Mouse (Mus musculus) midbrain, embryonic 13.5 days (tissue): ENCODE measurements around the gene Nkx1-2. TPM values are rescaled to one million over a fixed set of nuclear protein-coding genes. Genes with fewer than 3 reads are reported as not detected.
A peak's percentile ranks its signal among the peaks of the same experiment; 100 is the strongest.

Experiments used
- ATAC-seq: fragments of 200-750 bp; cut with Nextera tagmentation; 2 replicates; pipeline ENCODE4 v1.8.0; 2017; ENCODE audit warnings: mild to moderate bottlenecking, moderate TSS enrichment, moderate library complexity
- H3K27ac ChIP-seq: fragments of 300-500 bp; sonication (generic); 2 replicates; pipeline ENCODE4 v1.5.1; 2015; ENCODE audit warnings: inconsistent platforms, mild to moderate bottlenecking, moderate library complexity
- H3K27me3 ChIP-seq: fragments of 300-500 bp; sonication (generic); 2 replicates; pipeline ENCODE4 v1.6.1; 2015; ENCODE audit warnings: mild to moderate bottlenecking, inconsistent platforms
- H3K36me3 ChIP-seq: fragments of 300-500 bp; sonication (generic); 2 replicates; pipeline ENCODE4 v1.6.1; 2015; ENCODE audit warnings: mild to moderate bottlenecking, inconsistent platforms
- H3K4me1 ChIP-seq: fragments of 300-500 bp; sonication (generic); replicated peaks from 2 replicates; pipeline ENCODE4 v1.6.1; 2015; ENCODE audit warnings: inconsistent platforms
- H3K4me2 ChIP-seq: fragments of 300-500 bp; sonication (generic); replicated peaks from 2 replicates; pipeline ENCODE4 v1.6.1; 2015; ENCODE audit warnings: moderate library complexity, mild to moderate bottlenecking, inconsistent platforms
- H3K4me3 ChIP-seq: fragments of 300-500 bp; sonication (generic); replicated peaks from 2 replicates; pipeline ENCODE4 v1.5.1; 2015; ENCODE audit warnings: mild to moderate bottlenecking, inconsistent platforms
- H3K9ac ChIP-seq: fragments of 300-500 bp; sonication (generic); replicated peaks from 2 replicates; pipeline ENCODE4 v1.6.1; 2015; ENCODE audit warnings: mild to moderate bottlenecking, inconsistent platforms
- H3K9me3 ChIP-seq: fragments of 300-500 bp; sonication (generic); 2 replicates; pipeline ENCODE4 v1.6.1; 2016; ENCODE audit warnings: mild to moderate bottlenecking, inconsistent platforms
- WGBS: fragments of 180-500 bp; shearing (Covaris S2); methylation state at CpG from one replicate; pipeline ENCODE4 v1.1.7; 2015; 5-methylcytosine and 5-hydroxymethylcytosine counted together
- polyA plus RNA-seq: library from polyadenylated mRNA; unstranded; fragments of >200 nt; fragmentation: Nextera tagmentation; extraction: Ambion mirVana; gene quantifications from 2 replicates; pipeline ENCODE4 v1.2.1, GENCODE M21; 2015

Nkx1-2 gene
- polyA plus RNA-seq, result 0.82 and 0.97 TPM in 2 replicates

GRCm38 (mm10) chr7:132599071-132599975 lies at the start of gene Nkx1-2:
TSS of gene Nkx1-2 (minus strand) at chr7:132599637.
- H3K4me2 ChIP-seq, result peak within 1 kb of the TSS; percentile 65
- H3K27ac ChIP-seq, result no peak within 1 kb of the TSS
- H3K9me3 ChIP-seq, result no peaks in the 10 kb centered on the region
- under 1% methylated on average over 47 of the region's 52 CpGs for WGBS
- H3K36me3 ChIP-seq, result no peaks in the 10 kb centered on the region
- H3K4me1 ChIP-seq, result peaks cover 49% of the 10 kb centered on the region
- peaks cover 94% of the 10 kb centered on the region for H3K27me3 ChIP-seq
- H3K4me3 ChIP-seq, result peak within 1 kb of the TSS; percentile 45
- H3K9ac ChIP-seq, result no peak within 1 kb of the TSS; the same call in 1 of the 2 replicates
- no peak for ATAC-seq

DNA sequence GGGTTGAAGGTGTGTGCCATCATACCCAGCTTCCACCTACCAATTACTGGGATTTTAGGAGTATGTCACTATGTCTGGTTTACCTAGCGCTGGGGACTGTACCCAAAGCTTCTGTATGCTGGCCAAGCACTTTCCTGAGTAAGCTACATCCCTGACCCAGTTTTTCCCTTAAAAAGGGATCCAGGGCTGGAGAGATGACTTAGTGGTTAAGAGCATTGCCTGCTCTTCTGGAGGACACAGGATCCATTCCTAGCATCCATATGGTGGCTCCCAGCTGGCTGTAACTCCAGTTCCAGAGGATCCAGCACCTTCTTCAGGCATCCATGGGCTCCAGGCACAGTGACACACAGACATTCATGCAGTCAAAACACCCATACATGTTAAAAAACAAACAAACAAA lies 47.1 kb upstream of the Nkx1-2 start:
- Histone ChIP-seq H3K27me3 (no peaks in the 10 kb centered on the region), H3K36me3 (no peaks in the 10 kb centered on the region), H3K9me3 (no peaks in the 10 kb centered on the region), H3K4me2 (no peak overlapping the region), H3K4me1 (no peaks in the 10 kb centered on the region), H3K4me3 (no peak overlapping the region), H3K9ac (no peak overlapping the region), H3K27ac (no peak overlapping the region)
- ATAC-seq, result no peak
- WGBS, result 94% methylated on average over 1 of the region's 1 CpGs

DNA sequence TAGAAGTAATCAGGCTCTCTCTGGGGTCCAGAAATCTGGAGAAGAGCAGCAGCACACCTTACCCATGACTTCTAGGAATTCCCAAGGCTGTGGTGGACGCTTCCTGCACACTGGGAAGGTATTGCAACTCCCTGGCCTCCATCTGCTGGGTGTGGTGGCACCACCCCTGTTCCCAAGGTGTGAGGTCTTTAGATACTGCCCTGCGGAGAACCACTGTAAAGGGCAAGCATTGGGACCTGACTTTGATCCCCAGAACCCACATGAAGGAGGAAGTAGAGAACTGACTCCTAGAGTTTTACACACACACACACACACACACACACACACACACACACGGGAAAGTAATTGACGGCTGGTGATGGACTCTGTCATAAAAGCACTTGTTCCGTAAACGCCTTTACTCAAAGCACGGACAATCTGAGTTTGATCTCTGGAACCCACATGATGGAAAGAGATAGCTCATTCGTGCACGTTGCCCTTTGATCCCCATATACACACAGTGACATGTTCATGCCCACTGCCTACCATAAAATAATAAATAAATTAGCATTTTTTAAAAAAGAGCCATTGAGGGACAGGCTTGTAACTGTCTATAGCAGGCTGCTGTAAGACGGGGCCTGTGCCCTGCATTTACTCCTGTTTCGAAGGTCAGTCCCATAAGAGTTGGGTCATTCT lies 45.3 kb upstream of the Nkx1-2 start:
- Histone ChIP-seq H3K27me3 (no peaks in the 10 kb centered on the region), H3K4me3 (no peak overlapping the region), H3K4me1 (peaks cover 8% of the 10 kb centered on the region; the same call in 1 of the 2 replicates), H3K9ac (no peak overlapping the region), H3K9me3 (no peaks in the 10 kb centered on the region), H3K4me2 (no peak overlapping the region), H3K27ac (no peak overlapping the region), H3K36me3 (no peaks in the 10 kb centered on the region)
- ATAC-seq, result no peak
- WGBS, result 84% methylated on average over 11 of the region's 11 CpGs

DNA sequence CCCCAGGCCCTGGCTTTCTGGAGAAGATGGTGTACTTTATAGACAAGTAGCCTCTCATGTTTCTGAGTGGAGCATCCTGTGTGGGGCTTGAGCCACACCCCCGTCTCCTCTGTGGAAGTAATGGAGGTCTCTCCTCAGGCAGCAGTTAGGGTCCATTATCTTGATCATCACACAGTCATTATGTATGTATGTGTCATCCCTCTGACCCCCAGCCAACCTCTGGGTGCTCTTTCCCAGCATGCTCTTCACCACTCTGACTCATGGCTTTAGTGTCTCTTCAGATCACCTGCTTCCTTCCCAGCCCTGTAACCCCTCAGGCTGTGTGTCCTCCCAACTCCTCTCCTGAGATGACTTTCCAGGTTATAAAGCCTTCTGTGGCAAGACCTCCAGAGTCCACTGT lies 42.2 kb upstream of the Nkx1-2 start:
- H3K27ac ChIP-seq, result no peak overlapping the region
- ATAC-seq, result no peak
- WGBS, result 100% methylated on average over 1 of the region's 1 CpGs
- H3K4me1 ChIP-seq, result peaks cover 18% of the 10 kb centered on the region
- H3K36me3 ChIP-seq, result no peaks in the 10 kb centered on the region
- no peaks in the 10 kb centered on the region; the same call in 1 of the 2 replicates for H3K27me3 ChIP-seq
- H3K4me2 ChIP-seq, result no peak overlapping the region
- no peaks in the 10 kb centered on the region for H3K9me3 ChIP-seq
- no peak overlapping the region for H3K4me3 ChIP-seq
- no peak overlapping the region for H3K9ac ChIP-seq

GRCm38 (mm10) chr7:132640946-132641345 lies 41.5 kb upstream of the Nkx1-2 start:
- H3K9ac ChIP-seq, result no peak overlapping the region
- no peak overlapping the region for H3K27ac ChIP-seq
- H3K4me2 ChIP-seq, result no peak overlapping the region
- H3K4me3 ChIP-seq, result no peak overlapping the region
- H3K36me3 ChIP-seq, result no peaks in the 10 kb centered on the region
- 55% methylated on average over 9 of the region's 9 CpGs for WGBS
- H3K9me3 ChIP-seq, result no peaks in the 10 kb centered on the region
- H3K4me1 ChIP-seq, result peaks cover 18% of the 10 kb centered on the region
- ATAC-seq, result no peak
- H3K27me3 ChIP-seq, result peaks cover 4% of the 10 kb centered on the region; the same call in 1 of the 2 replicates

DNA sequence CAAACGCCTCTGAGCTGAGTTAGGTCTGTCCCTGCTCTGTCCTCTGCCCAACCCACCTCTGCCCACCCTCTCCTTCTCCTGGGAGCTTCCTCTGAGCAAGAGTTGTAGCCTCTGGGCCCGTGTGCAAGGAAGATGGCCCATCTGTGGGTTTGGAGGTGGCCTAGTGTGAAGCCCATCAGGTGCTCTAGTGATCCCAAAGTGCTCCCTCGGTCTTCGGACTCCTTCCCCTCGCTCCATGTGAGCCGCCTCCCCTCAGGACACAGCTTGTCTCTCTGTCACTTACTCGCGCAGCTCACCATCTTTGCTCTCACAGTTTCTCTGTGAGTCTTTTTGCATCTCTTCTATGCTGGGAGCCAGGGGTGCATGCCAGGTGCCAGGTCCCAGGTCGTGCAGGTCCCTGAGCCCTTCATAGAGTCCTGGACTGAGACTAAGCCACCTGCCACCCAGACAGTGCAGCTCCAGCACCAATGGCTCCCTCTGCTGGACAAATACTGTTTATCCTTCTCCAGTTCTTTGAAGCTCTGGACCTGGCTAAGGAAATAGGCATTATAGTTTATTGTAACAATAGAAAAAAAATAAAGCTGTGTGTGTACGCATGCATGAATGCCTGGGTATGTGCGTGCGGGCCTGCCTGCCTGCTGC lies 39.1 kb upstream of the Nkx1-2 start:
- Histone ChIP-seq H3K4me2 (no peak overlapping the region), H3K36me3 (no peaks in the 10 kb centered on the region), H3K9ac (no peak overlapping the region), H3K9me3 (no peaks in the 10 kb centered on the region), H3K4me1 (peaks cover 18% of the 10 kb centered on the region), H3K4me3 (no peak overlapping the region), H3K27ac (no peak overlapping the region), H3K27me3 (peaks cover 14% of the 10 kb centered on the region; the same call in 1 of the 2 replicates)
- ATAC-seq, result peak; percentile 83
- WGBS, result 58% methylated on average over 12 of the region's 12 CpGs

- no peaks in the 10 kb centered on the region for H3K9me3 ChIP-seq
- peaks cover 15% of the 10 kb centered on the region; the same call in 1 of the 2 replicates for H3K27me3 ChIP-seq
- 31% methylated on average over 12 of the region's 12 CpGs for WGBS
- no peak overlapping the region for H3K4me2 ChIP-seq
- H3K36me3 ChIP-seq, result no peaks in the 10 kb centered on the region
- no peak for ATAC-seq
- H3K4me1 ChIP-seq, result peaks cover 18% of the 10 kb centered on the region
- no peak overlapping the region for H3K4me3 ChIP-seq
- 0 out of 2 replicates have a peak overlapping the region, but pooled peaks have one; percentile 10 for H3K9ac ChIP-seq
- no peak overlapping the region for H3K27ac ChIP-seq
These were observed 37.9 kb upstream of the Nkx1-2 start for GRCm38 (mm10) chr7:132637292-132637691.

- ATAC-seq, result no peak
- peaks cover 15% of the 10 kb centered on the region; the same call in 1 of the 2 replicates for H3K27me3 ChIP-seq
- H3K9me3 ChIP-seq, result no peaks in the 10 kb centered on the region
- H3K4me2 ChIP-seq, result no peak overlapping the region
- H3K4me1 ChIP-seq, result no peaks in the 10 kb centered on the region
- no peak overlapping the region for H3K9ac ChIP-seq
- H3K36me3 ChIP-seq, result no peaks in the 10 kb centered on the region
- WGBS, result 76% methylated on average over 11 of the region's 11 CpGs
- H3K4me3 ChIP-seq, result no peak overlapping the region
- no peak overlapping the region for H3K27ac ChIP-seq
These were observed 31.9 kb upstream of the Nkx1-2 start for GRCm38 (mm10) chr7:132631313-132631712.

DNA sequence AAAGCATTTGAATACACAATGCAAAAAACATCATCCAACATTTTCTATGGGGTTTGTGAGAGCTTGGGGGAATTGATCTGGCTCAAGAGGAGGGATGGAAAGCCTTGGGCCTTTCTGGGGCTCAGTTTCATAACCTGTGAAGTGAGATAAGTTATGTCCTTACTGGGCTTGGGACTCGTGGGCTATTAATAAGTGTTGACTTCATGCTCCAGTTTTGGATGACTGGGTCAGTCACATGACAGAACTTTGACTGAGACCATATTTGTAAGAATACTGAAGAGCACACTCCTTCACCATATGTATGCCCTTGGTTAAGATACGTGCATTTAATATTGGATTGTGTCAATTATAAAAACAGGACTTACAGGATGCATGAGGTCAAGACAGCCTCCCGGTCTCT lies 28.0 kb upstream of the Nkx1-2 start:
- no peak for ATAC-seq
- H3K36me3 ChIP-seq, result no peaks in the 10 kb centered on the region
- H3K4me2 ChIP-seq, result no peak overlapping the region
- H3K27me3 ChIP-seq, result 0 out of 2 replicates have a peak, but pooled peaks cover 3% of the 10 kb centered on the region
- H3K9ac ChIP-seq, result no peak overlapping the region
- H3K4me3 ChIP-seq, result no peak overlapping the region
- no peaks in the 10 kb centered on the region for H3K9me3 ChIP-seq
- H3K4me1 ChIP-seq, result no peaks in the 10 kb centered on the region
- WGBS, result 89% methylated on average over 3 of the region's 3 CpGs
- H3K27ac ChIP-seq, result no peak overlapping the region

DNA sequence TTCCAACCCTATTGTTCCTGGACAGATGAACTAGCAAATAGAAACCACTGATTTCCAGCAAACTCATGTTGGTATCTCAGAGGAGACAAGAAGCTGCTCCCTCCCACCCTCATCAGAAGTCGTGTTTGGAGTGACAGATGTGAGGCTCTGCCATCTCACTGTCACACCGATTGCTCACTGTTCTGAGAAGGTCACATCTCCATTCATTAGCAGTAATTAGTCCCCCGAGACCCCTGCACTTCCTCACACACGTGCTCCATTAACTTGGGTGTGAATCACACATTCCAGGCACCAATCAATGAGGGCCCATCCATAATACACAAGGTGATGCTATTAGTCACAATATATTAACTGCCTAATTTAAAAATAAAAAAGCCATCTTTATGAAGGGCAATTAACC lies 26.7 kb upstream of the Nkx1-2 start:
- WGBS, result 55% methylated on average over 4 of the region's 4 CpGs

DNA sequence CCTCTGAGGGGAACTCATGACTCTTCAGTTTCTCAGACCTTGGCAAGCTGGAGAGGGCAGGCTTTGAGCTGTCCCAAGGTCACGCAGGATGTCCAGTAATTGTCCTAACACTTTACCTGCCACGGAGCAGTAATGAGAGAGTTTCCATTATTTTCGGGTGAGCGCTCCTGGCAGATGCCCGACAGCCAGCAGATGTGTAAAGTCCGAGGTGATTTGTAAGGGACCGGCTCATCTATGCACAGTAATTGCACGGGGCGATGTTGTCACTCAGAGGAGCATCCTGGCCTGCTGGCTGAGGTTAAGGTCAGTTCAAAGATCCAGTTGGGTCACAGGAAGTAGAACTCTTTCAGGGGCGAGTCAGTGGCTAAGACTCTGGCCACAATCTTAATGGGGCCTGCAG lies 24.7 kb upstream of the Nkx1-2 start:
- 0 out of 2 replicates have a peak, but pooled peaks cover 3% of the 10 kb centered on the region for H3K27me3 ChIP-seq

More for the DNA sequence above, 26.7 kb upstream of the Nkx1-2 start:
- H3K4me1 ChIP-seq, result no peaks in the 10 kb centered on the region
- no peak for ATAC-seq
- H3K36me3 ChIP-seq, result no peaks in the 10 kb centered on the region
- H3K9me3 ChIP-seq, result no peaks in the 10 kb centered on the region
- no peak overlapping the region for H3K27ac ChIP-seq
- no peak overlapping the region for H3K9ac ChIP-seq
- no peak overlapping the region for H3K4me3 ChIP-seq
- H3K4me2 ChIP-seq, result no peak overlapping the region
- 0 out of 2 replicates have a peak, but pooled peaks cover 3% of the 10 kb centered on the region for H3K27me3 ChIP-seq

More for the DNA sequence above, 24.7 kb upstream of the Nkx1-2 start:
- no peaks in the 10 kb centered on the region for H3K36me3 ChIP-seq
- H3K9me3 ChIP-seq, result no peaks in the 10 kb centered on the region
- no peak overlapping the region for H3K27ac ChIP-seq
- no peak overlapping the region for H3K4me2 ChIP-seq
- 86% methylated on average over 10 of the region's 10 CpGs for WGBS
- no peak overlapping the region for H3K9ac ChIP-seq
- no peak for ATAC-seq
- H3K4me1 ChIP-seq, result no peaks in the 10 kb centered on the region
- H3K4me3 ChIP-seq, result no peak overlapping the region
